Mouse (Mus musculus) kidney, adult 8-10 months (tissue): ENCODE measurements around the gene Nrl.

Experiments
- DNase-seq, 2 experiments: peaks; one replicate each; pipeline ENCODE4 v3.0.0; 2022

Nrl gene

GRCm38 (mm10) chr14:55526674-55527073 lies 1.9 kb upstream of the Nrl start:
- no peak for DNase-seq

GRCm38 (mm10) chr14:55524062-55524461 lies 719 bp downstream of the Nrl start:
- DNase-seq, result no peak

GRCm38 (mm10) chr14:55520451-55521361 lies 4.1 kb downstream of the Nrl start:
- no peak for DNase-seq

GRCm38 (mm10) chr14:55519604-55520003 lies 5.2 kb downstream of the Nrl start:
- no peak for DNase-seq

- no peak for DNase-seq
These were observed 5.9 kb downstream of the Nrl start for GRCm38 (mm10) chr14:55518897-55519296.

- DNase-seq, result no peak
These were observed 8.9 kb downstream of the Nrl start for GRCm38 (mm10) chr14:55515846-55516245.

GRCm38 (mm10) chr14:55513927-55514326 lies 10.9 kb downstream of the Nrl start:
- DNase-seq, result no peak

- no peak for DNase-seq
These were observed 13.7 kb downstream of the Nrl start for GRCm38 (mm10) chr14:55511037-55511436.

- DNase-seq, result no peak
These were observed 14.6 kb downstream of the Nrl start, which contains the start of gene Cpne6 for GRCm38 (mm10) chr14:55510125-55510731. Cpne6 (plus strand) TSS chr14:55510445.

- DNase-seq, result no peak
These were observed 15.2 kb downstream of the Nrl start for GRCm38 (mm10) chr14:55509540-55509939.

- DNase-seq, result no peak
These were observed 17.0 kb downstream of the Nrl start for GRCm38 (mm10) chr14:55507801-55508200.

- DNase-seq, result no peak
These were observed 19.2 kb downstream of the Nrl start for GRCm38 (mm10) chr14:55505612-55506011.

- DNase-seq, result peak; percentile 61 to 84
These were observed 27.3 kb downstream of the Nrl start for GRCm38 (mm10) chr14:55497449-55497821.

- DNase-seq, result no peak
These were observed 27.9 kb downstream of the Nrl start for GRCm38 (mm10) chr14:55496761-55497448.

- DNase-seq, result no peak
These were observed 29.1 kb downstream of the Nrl start for GRCm38 (mm10) chr14:55495509-55496240.

- DNase-seq, result no peak
These were observed 32.7 kb downstream of the Nrl start for GRCm38 (mm10) chr14:55492103-55492502.

- DNase-seq, result peak in 1 of 2 experiments; percentile 37
These were observed 33.4 kb downstream of the Nrl start for GRCm38 (mm10) chr14:55491291-55491833.

- peak; percentile 38 to 49 for DNase-seq
These were observed 34.2 kb downstream of the Nrl start, which contains the start of gene Carmil3 for GRCm38 (mm10) chr14:55490361-55491201. Carmil3 (plus strand) TSS chr14:55490651.

- DNase-seq, result no peak
These were observed 37.9 kb downstream of the Nrl start for GRCm38 (mm10) chr14:55486836-55487235.

GRCm38 (mm10) chr14:55484430-55485085 lies 40.2 kb downstream of the Nrl start:
- no peak for DNase-seq

GRCm38 (mm10) chr14:55479629-55480028 lies 45.2 kb downstream of the Nrl start:
- DNase-seq, result no peak
